Mouse (Mus musculus) MEL-GATA-1-ER (cell line): ENCODE results near the gene Lrrtm3.

Source experiments
- DNase-seq: peaks from one replicate; pipeline ENCODE4 v3.0.0-alpha.2; 2012; ENCODE audit warnings: low read depth; ENCODE audit errors: extremely low read depth

Lrrtm3 gene

DNA sequence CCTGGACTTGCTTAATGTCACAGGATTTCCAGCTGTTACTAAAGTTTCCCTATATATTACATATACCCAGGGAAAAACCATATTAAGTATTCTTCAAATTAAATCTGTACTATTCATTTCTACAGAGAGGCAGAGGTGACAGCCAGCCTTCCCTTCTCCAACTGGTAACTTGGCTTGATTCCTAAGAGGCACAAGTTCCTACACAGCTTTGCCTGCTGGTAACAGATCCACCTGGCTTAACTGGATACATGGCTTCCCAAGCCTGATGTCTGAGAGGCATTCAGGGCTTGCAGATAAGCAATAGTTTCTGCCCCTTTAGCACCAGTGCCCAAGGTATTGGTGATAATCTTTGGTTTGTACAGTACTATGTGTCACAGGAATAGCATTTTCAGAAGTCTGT lies 190.2 kb downstream of the Lrrtm3 start:
- DNase-seq: no peak

DNA sequence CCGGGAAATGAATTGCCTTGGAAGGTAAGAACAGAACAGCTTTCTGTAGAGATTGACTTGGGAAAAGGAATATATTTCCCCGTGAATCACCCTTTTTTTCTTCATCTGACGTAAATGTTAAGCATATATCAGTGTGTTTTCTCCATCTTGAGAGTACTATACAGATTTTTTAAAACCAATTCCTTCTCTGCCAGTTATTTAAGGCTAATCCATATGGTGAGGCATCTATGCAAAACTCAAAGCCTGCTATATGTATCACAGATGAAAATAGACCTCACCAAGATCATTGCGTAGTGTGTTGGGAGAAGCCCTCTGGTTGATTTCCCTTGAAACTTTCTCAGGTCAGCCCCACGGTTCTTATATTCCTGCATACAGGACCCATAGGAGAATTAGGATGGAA lies 195.5 kb downstream of the Lrrtm3 start:
- no peak for DNase-seq

DNA sequence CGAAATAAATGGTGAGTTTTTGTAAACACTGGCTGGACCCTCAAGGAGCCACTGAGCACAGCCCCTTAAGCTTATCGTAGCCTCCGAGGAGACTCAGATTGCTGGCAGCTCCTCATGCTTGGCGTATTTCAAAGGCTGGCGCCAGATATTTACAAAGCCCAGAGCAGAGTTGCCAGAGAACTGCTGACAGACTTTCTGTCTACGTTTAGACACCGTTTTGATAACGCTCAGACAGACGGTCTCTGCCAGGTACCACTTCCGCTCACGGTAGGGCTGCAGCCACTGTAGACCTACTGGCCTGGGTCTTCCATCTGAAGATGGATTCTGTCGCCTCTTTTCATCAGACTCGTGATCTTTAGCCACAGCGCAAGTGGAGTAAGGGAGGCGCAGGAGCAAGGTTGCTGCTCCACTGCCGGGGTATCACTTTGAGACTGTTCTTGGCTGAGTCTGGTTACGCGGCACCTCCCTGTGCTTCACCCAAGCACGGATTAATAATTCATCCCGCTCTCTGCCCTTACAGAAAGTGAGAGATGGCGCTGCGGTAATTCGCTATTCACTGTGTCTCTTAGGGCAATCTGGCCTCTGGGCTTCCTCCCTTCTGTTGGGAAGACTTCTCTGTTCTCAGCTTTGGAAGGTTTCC lies 203.5 kb downstream of the Lrrtm3 start:
- no peak for DNase-seq

DNA sequence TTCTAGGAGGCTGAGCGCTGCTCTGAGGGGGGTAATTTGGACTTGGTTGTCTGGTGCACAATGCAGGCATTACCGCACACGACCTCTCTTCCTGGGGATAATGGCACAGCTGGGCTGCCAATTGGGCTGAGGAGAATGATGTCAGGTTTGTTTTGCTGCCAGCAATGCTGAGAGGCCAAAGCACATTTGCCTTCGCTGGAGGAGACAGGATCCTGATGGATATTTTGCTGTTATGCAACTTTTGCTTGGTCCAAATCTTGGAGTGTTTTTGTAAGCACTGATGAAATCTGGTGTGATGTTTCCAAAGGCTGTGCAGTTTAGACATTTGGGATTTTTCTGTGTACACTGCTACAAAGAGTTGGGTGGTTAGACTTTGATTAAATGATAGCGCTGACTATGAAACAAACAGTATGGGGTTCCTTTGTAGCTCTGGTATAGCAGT lies 209.6 kb downstream of the Lrrtm3 start:
- no peak for DNase-seq
